Mouse (Mus musculus): ENCODE results near the gene Lclat1.

- TF ChIP-seq CTCF (IDR thresholded peaks at IDR 0.05; ENCODE audit: borderline replicate concordance, insufficient read depth, low read depth, low read length) (no peak), POLR2A (IDR thresholded peaks at IDR 0.05; ENCODE audit: borderline replicate concordance, insufficient read depth, low read length) (no peak)
These were observed 5.4 kb downstream of the Lclat1 start for GRCm38 (mm10) chr17:73113230-73113629.

Measured in cerebellum, adult 2 months (tissue).